Mouse (Mus musculus) heart, postnatal 4 days (tissue): Measurements from ENCODE around the gene Camk1g. TPM values are rescaled to one million over a fixed set of nuclear protein-coding genes. Genes with fewer than 3 reads are reported as not detected.

Source experiments
- DNase-seq: peaks from one replicate; pipeline ENCODE4 v3.0.0; 2021
- total RNA-seq, 2 experiments: library from RNA; stranded (reverse); gene quantifications; 2 replicates each; pipeline ENCODE4 v1.2.3; 2021

Gene Camk1g
- total RNA-seq, 2 experiments from 2014 or later: 3.9 to 4.1 TPM

GRCm38 (mm10) chr1:193332018-193332417 lies 38.1 kb downstream of the Camk1g start:
- peak; percentile 48 for DNase-seq

DNA sequence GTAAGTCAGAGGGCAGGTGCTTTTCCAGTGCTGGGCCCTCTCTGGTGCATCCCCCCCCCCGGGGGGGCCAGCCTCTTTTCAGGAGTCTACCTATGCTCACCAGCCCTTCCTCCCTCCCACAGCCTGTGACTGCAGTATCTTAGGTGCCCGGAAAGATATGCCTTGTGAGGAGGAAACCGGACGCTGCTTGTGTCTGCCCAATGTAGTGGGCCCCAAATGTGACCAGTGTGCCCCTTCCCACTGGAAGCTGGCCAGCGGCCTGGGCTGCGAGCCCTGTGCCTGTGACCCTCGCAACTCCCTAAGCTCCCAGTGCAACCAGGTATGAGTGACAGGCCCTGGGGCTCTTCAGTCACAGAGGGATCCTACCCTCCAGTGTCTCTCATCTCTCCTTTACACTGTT lies 39.5 kb downstream of the Camk1g start:
- DNase-seq: no peak

- peak; percentile 93 for DNase-seq
Observed at GRCm38 (mm10) chr1:193330172-193330571, 39.9 kb downstream of the Camk1g start.

DNA sequence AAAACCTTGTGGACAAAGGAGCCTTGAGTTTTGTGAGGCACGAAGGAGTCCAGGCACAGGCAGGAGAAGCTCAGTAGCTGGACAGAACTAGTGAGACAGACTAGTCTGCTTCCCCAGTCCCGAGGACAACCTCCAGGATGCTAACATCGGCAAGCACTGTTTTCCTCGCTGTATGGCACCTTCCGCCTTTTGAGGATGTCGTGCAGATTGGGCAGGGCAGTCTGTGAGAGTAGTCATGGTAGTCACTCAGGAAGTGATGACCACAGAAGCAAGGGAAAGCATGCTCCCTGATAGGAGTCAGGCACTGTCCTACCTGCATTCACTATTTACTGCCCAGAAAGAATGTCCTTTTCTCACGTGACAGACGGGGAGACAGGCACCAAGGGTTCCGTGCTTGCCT lies 40.5 kb downstream of the Camk1g start:
- no peak for DNase-seq

DNA sequence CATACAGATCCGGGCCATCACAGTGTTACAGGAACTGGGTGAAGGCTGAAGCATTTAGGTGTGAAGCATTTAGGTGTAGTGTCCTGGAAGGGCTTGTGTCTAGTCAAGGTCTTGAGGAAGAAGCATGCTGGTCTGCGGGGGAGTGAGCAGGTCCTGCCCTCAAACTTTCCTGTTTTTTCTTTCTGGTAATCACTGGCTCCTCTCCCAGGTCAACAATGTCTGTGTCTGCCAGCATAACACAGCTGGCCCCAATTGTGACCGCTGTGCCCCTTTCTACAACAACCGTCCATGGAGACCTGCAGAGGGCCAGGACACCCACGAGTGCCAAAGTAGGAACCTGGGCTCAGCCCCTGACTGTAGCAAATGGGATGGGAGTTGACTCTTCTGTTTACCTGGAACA lies 42.4 kb downstream of the Camk1g start:
- no peak for DNase-seq

DNA sequence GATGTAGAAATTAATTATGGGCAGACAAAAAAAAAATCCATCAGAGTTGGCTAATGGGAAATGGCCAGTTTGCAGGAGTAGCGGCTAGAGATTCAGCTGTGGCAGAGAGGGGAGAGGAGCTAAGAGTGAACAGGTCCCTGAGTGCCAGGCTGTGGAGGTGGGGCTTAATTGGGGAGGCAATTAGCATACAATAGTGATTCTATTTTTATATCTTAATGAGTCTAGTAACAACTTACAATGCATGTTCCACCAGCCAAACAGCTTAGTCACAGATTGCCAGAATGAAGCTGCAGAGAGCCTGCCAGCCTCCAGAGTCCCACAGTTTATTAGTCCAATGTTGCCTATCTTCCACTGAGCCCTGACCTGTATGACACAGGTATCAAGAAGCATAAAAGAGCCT lies 42.9 kb downstream of the Camk1g start:
- DNase-seq: no peak

DNA sequence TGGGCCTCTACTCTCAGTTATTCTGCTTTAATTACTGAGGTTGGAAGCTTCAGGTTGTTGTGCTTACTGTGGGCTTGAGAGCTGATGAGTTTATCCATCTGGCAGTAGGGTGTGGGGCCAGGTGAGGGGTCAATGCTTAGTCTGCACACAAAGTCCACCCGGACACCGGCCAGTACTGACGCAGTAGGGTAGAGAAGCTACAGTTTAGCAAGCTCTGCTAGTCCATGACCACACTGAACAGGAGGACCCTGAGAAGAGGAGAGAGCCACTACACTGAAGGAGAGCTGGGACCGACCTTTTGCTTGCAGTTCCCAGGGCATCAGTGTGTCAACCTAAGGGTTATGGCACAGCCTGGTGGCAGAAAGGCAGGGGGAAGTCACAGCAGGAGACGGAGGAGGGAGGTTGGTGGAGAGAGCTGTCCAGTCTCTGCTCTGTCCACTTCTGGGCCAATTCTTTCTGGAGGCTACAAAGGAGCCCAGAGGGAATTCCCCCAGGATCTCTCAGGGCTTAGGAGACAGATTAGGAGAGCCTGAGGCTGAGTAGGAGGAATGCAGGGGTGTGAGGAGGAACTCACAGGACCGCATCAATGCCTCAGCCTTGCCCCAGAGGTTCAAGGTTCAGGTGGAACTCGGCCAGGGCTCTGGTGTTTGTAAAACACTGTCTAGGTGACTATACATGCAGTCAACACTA lies 43.5 kb downstream of the Camk1g start:
- DNase-seq: peak; percentile 54

GRCm38 (mm10) chr1:193325891-193326290 lies 44.2 kb downstream of the Camk1g start:
- no peak for DNase-seq

DNA sequence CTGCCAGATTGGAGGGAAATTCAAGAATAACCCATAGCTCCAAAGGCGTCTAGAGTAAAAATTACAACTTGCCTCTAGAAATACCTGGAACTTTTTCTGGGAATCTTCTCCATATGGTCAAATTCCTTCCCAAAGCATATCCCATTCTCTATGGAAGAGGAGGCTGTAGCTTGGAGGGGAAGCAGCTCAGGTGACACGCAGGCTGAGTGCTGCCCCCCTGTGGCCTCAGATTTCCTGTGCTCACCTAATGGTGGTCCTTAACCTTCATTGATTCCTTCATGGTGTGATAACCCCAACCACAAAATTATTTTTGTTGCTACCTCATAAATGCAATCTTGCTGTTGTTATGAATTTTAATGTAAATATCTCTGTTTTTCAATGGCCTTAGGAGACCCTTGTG lies 45.9 kb downstream of the Camk1g start:
- peak; percentile 69 for DNase-seq

DNA sequence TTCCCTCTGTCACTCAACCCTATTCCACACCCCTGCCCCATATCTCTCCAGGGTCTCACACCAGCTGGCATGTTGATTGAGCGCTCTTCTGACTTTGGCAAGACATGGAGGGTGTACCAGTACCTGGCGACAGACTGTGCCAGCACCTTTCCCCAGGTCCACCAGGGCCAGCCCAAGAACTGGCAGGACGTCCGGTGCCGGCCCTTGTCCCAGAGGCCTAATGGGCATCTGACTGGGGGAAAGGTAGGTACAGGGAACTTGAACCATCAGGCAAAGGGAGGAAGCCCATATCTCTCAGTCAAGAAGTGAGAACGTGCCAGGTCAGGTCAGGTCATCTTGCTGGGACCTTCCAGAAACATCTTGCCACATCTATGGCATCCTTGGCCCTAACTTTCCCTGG lies 46.4 kb downstream of the Camk1g start:
- no peak for DNase-seq

- DNase-seq: no peak
Observed at GRCm38 (mm10) chr1:193320398-193320797, 49.7 kb downstream of the Camk1g start.

GRCm38 (mm10) chr1:193319721-193320120 lies 50.4 kb downstream of the Camk1g start:
- DNase-seq: no peak

GRCm38 (mm10) chr1:193317159-193317559 lies 52.9 kb downstream of the Camk1g start:
- DNase-seq: peak; percentile 85

- peak; percentile 42 for DNase-seq
Observed at GRCm38 (mm10) chr1:193316358-193316750, 53.7 kb downstream of the Camk1g start.

DNA sequence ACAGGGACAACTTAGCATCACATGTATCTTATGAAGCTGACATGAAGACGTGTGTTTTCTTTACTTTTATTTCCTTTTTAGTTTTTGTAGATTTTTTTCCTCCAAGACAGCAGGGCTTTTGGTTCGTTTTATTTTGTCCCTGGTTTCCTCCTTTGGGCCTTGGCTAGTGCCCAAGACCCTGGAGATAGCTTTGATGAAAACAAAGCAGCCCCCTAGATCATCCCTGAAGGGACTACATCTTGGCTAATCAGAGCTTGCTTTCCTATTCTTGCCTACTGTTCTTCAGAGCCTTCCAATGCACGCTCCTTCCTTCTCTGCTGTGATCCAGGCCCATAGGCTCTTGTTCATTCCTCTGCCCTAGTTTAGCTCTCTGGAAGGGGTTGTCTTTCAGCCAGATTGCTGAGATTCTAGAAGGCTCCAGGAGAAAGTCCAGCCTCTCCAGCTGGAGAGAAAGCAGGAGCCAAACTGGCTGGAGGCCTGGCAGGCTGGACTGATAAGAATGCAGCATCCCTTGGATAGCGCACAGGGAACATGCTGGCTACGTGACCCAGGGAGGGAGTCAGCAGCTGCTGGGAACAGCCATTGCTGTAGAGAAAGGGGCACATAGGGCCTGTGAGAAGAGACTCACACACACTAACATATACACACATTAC lies 54.3 kb downstream of the Camk1g start:
- DNase-seq: peak; percentile 88

DNA sequence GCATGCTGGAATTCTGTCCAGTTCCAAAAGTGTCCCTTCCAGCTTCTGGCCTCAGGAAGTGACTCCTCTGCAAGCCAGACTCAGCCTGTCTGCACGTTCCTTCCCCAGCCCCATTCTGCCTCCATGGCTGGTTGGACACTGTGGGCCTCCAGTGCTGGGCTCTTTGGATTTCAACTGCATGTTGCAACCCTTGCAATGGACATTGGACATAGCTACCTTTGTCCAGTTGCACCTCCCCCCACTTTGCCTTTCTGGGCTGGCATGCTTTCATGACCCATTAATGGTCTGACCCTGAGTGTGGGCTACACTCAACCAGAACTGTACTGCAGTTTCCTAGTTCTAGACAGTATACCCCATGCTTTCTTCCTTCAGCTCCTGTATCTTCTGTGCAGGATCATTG lies 58.5 kb downstream of the Camk1g start:
- no peak for DNase-seq

- DNase-seq: no peak
Observed at GRCm38 (mm10) chr1:193310519-193311085, 59.5 kb downstream of the Camk1g start.

DNA sequence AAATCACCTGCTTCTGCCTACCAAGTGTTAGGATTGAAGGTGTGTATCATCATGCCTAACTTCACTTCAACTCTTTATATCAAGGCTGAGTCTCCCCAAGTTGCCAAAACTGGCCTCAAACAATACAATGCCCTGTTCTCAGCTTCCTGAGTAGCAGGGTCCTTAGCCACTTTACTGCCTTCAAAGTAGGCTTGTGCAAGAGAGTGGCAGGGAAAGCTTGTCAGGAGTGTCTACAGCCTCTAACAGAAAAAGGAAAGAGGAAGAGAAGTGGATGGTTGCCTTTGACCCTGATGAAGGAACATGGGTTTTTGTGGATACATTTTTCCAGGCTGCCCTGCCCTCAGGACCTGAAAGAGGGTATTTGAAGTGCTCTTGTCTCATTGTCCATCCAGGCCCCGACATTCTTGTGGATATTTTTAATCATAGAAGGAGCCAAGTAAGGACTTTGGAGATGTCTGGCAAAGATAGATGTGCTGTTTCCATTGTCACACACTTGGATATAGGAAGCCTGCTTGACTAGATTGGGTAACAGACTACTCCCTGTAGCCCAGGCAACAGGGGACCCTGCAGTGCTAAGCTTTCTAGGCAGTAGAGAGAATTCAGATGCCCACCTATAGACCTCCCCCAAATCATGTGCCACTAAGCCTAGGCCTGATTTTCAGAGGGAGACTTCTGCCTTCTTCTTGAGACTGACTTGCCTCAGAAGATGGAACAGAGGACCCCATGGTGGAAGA lies 60.1 kb downstream of the Camk1g start:
- DNase-seq: no peak

GRCm38 (mm10) chr1:193306832-193307231 lies 63.3 kb downstream of the Camk1g start:
- DNase-seq: no peak

DNA sequence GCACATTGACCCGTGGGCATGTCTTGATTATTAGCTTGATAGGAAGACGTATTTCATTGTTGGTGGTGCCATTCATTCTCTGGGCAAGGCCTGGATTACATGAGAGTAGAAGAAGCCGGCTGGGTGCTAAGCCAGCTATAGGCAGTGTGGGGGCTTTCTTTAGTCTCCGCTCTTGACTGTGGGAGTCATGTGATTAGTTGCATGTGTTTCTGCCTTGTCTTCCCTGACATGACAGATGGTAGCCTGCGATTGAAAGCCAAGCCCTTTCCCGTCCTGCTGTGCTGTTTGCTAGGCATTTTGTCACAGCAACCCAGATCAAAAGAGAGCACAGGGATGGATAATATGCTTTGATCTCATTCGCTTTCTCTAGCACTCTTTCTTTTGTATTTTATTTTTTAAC lies 64.7 kb downstream of the Camk1g start:
- no peak for DNase-seq

- DNase-seq: no peak
Observed at GRCm38 (mm10) chr1:193303096-193303495, 67.0 kb downstream of the Camk1g start.

GRCm38 (mm10) chr1:193302093-193302405 lies 68.0 kb downstream of the Camk1g start:
- DNase-seq: no peak
